Mouse (Mus musculus) monocyte, adult 2 months (primary cell): Measurements from ENCODE around the gene Gsx2.

Source experiments
- DNase-seq, 2 experiments: peaks; one replicate each; pipeline ENCODE4 v3.0.0; 2022; ENCODE audit warnings: low spot score in 2 of 2, low read depth in 1 of 2

The Gsx2 gene

DNA sequence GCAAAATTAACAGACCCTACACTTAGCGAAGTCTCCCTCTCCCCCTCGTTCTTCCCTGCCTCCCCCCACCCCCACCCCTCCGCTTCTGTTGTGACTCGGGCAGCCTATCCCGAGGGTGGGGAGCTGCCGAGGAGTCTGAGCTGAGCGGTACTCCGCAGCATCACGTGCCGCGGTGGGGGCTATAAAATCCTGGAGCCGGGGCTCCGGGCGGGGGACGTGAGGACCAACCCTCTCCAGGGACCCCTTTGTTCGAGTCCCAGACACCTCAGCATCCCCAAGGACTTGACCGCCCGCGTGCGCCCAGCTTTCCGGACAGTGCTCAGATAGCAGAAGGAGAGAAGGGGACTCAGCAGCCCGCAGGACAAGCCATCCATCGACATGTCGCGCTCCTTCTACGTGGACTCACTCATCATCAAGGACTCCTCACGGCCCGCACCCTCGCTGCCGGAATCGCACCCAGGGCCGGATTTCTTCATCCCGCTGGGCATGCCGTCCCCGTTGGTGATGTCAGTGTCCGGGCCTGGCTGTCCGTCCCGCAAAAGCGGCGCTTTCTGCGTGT, at the start of gene Gsx2:
TSS of gene Gsx2 (plus strand) at position 219 of the 559 bp plus-strand sequence.
- no peak for DNase-seq

DNA sequence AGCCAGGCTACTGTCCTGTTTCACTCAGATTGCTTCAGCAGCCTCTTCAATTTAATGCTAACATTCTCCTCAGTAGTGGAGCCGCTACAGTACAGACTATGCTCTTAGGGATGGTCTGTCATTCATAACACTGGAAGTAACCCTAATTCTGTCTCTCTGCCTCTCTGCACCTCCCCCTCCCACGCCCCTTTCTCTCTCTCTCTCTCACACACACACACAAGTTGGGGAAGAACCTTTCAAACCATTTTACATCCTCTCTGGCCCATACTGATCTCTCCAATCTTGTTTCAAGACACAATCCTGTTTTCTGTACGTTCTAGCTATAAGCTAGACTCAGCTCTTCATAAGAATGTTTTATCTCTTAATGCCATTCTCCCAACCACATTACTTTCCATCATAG, 39.9 kb upstream of the Gsx2 start:
- no peak for DNase-seq

DNA sequence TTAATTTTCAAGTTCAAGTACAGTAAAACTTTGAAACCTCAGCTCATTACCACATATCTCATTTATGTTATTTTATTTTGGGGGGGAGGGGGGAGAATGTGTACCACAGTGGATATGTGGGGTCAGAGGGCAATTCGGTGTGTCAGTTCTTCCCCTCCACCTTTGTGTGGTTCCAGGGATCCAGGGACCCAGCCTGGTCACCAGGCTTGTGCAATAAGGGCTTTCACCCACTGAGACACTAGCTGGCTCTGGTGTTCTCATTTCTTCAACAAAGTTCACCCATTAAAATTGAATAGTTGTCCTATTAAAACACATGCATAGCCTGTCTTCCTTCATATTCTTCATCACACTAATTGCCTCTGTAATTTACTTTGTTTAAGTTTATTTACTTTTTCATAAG, 36.1 kb upstream of the Gsx2 start:
- no peak for DNase-seq

DNA sequence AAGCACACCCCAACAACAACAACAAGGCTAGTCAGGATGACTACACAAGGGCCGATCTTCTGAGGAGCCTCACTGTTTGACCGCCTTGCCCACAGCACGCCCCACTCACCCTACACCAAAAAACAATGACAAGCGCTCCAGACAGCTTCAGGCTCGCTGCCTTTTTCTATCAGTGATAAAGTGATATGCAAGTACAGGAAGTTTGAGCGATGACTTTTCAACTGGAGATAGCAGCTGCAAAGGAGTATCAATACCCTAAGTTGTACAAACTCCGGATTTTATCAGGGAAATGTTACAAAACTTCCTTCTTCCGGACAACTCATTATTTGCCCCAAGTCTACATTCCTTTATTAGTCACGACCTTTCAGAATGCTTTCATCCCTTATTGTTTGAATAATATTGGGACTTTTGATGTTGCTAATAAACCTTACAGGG, 32.4 kb upstream of the Gsx2 start:
- DNase-seq: no peak

DNA sequence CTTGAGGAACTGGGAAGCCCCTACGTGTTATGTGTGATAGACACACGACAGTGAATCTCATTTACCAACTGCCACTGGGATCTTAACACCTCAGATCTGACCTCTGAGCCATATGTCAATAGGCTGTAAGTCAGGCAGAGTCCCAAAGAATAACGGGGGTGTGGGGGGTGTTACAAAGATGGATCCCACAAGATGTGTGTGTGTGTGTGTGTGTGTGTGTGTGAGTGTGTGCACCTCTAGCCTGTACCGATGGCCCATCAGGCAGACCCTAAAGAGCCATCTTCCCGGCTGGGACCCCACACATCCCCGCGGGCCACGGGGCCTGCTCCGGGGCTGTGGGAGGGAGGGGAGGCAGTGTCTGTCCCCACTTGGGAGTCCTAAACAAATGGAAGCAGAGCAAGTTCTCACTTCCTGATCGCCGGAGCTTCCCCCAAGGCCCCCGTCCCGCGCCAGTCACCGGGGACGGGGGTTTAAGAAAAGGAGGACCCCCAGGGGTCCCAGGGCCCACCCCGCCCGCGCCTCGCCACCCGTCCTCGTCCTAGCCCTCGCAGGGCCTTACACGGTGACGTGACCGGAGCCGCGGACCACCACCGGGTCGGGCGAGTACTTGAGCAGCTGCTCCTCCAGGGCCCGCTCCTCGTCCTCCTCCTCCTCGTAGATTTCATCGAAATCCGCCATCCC, 31.6 kb upstream of the Gsx2 start:
- DNase-seq: peak in 1 of 2 experiments; percentile 35

DNA sequence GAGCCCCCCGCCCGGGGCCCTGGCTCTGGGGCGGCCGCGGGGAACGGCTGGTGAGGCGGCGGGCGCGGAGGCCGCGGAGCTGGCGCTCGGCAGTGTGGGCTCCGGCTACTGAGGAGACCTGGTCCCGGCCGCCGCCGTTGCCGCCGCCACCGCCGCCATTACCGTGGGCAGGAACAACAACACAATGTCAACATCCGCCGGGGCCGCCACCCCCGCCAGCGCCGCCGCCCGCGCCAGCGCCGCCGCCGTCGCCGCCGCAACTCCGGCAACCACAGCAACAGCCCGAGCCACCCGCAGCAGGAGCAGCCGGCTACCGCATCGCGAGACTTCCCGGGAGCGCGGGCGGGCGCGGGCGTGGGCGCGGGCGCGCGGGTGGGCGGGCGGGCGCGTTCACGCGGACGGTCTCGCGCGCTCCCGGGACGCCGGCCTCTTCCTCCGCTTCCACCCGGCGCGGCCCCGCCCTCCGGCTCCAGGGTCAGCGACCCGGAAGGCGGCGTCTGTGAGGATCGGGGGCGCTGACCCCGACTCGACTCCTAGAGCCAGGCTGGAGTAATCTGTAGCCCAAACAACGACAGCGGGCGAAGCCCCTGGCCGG, 31.0 kb upstream of the Gsx2 start, which contains the start of gene Chic2:
TSS of gene Chic2 (minus strand) at position 465 of the 595 bp plus-strand sequence.
- DNase-seq: peak; percentile 22 to 69

DNA sequence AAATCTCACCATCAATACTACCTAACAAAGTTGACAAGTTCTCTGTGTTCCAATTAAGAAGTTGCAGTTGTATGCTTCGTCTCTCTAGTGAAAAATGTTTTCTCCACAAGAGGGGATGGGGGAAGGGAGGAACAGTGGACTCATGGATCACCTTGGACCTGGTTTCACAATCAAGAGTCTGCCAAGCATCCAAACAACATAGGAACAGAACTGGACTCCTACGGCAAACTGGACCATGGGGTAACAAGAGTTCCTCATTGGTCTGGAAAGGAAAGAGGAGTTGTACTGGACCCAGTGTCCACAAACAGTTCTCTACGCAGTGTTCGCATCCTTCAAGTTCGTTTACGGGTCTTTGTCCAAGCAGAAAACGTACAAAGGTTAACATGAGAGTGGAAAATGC, 30.0 kb upstream of the Gsx2 start:
- no peak for DNase-seq

DNA sequence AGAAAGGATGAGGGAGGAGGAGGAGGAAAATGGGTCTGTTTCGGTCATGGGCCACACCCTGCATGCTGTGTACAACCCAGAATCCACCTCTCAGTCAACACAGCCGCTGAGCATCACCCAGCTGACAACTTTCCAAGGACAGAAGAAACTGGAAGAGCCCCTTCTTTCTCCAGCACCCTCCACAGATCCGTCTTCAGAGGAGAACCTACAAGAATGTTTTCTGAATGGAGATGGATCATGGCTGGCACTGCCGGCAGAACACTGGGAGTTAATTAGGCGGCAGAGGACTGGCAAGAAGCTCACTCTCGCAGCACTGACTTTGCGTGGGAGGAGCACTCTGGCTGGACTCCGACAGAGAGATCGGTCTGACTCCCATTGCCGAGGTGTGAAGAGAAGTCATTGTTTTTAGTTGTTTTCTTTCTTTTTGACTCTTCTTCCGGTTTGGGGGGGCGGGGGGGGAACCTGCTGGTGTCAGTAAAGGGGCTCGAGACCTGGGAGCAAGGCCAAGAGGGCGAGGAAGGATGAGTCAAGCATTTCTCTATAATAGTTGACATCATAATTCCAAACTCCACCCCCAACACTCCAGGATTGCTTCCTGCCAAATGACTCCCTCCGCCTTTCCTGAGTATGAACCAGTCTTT, 28.6 kb upstream of the Gsx2 start:
- DNase-seq: no peak

DNA sequence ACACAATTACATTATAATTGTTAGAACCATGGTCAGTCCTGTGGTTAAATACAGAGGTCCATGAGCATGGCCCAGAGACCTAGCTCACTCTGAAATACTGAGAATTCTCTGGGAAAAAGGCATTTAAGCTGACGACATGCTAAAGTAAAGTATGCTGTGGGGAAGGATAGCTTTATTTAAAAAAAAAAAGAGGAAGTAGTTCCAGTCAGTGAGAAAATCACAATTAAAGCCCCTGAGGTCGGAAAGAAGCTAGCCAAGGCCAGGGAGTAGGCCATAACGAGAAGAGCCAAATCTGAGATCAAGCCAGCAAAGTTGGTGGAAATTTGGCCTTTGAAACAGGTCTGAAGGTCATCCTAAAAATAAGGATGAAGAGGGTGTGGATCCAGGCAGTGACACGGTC, 24.3 kb upstream of the Gsx2 start:
- no peak for DNase-seq

DNA sequence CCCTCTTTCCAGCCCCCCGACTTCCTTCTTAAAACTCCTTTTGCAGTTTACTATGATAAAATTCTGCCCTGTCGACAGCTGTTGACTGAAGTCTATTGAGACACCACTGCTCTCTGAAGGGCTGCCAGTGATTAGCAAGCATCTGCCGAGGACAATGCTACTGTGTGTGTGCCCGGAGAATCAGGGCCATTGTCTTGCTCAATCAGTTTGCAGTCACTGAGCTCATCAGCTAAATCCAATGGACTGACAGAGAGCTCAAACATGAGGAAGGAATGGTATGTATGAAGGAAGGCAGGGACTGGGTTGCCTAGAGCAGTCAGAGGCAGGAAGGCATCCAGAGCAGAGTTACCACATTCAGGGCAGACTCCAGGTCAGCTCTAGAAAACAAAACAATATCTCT, 12.2 kb upstream of the Gsx2 start:
- DNase-seq: no peak

DNA sequence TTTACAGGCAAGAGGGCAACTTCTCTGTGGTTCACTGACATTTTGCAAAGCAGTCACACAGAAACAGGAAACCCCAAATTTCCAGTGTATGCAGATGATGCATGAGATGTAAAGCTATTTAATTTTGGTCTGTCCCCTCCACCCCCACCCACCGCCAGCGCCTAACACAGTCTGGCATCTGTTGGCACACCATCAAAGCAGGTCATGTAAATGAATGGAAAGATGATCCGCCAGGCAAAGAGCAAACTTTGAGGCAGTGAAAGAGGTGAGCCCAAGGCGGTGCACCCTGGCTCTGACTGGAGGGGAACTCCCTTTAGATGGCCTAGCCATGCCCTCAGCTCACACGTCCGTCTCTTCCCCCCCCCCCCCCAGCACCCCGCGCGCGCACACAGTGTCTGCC, 8.7 kb upstream of the Gsx2 start:
- DNase-seq: no peak

DNA sequence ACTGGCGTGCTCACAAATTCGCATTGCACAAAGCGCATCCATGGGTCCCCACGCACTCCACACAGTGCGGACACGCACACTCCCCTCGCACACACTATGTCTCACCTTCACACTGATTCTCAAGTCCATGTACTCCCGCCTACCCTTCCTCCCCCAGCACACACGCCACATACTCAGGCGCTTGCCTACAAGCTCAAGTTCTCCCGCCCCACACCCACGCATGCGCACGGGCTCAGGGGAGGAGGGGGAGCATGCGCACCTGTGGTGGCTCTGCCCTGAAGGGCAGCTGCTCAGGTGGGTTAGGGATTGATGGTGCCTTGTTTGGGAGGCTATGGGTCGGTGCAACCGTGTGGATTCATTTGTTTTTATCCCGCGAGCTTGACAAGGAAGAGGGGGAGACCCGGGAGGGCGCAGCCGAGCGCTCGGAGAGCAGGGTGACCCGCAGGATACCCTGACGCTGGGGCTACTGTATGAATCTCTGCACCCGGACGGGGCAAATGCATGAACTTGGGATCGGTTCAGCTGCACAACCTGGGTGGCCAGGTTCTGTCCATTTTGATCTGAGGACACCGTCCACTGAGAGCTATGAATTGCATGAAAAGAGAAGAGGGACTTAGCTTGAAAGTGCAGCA, 8.2 kb upstream of the Gsx2 start:
- DNase-seq: no peak

DNA sequence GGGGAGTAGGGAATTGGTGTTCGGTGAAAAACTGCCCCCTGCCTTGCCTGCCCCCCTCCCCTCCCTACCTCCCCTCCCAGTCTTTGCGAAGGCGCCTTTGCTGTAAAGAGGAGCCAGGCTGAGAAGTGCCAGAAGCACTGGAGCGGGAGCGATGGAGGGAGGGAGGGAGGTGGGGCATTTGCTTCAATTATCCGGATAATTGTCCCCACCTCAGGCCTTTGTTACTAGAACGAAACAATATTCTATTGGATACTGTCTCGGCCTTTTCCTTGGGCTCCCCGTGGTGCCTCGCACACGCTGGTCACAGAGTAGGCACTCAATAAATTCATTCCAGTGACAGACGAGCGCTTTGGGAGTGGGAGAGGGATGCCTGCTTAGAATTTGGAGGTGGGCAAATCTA, 5.3 kb upstream of the Gsx2 start:
- DNase-seq: no peak

DNA sequence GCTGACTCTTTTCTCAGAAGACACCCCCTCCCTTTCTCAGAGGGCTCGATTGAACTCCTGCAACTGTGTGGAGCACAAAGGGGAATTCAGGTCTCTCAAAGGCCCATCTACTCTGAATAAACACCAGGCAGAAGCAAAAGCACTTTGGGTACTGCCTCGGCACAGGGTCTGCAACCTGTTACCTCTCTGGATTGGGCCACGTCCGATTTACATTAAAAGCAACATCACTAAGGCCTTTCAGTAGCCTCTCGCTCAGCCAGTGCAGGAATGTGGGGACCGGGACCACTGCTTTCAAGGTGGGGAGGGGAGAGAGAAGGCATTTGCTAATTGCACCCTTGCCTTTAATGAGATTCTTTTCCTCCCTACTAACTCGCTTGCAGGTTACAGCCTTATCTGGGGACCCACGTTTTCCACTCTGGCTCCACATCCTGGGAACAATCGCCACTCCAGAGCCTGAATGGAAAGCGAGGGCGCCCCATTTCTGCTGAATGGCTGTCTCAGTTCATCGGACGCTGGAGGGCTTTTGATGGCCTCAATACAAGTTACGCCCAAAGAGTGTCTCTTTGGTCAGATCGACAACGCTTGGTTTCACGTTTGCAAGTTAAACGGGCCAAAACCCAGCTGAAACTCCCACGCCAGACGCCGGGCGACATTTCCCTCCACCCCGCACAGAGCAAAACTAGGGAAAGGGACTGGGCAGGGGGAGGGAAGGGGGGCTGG, 4.6 kb upstream of the Gsx2 start:
- no peak for DNase-seq

DNA sequence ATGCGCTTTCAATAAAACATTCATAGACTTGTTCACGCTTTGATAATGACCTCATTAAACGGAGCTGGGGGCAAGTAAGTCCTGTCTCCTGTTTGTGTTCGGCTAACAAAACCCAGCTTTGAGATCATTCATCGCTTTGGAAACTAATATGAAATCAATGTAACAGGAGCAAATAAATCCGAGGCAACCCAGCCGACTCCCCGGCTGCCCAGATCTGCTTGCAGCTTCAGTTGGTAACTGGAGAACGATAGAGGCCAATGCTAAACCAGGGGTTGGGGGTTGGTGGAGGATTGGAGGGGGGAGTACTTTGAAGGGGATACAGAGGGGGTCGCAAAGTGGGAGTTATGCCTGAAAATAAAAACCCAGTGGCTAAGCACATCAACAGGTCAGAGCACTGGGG, 3.5 kb upstream of the Gsx2 start:
- DNase-seq: no peak

DNA sequence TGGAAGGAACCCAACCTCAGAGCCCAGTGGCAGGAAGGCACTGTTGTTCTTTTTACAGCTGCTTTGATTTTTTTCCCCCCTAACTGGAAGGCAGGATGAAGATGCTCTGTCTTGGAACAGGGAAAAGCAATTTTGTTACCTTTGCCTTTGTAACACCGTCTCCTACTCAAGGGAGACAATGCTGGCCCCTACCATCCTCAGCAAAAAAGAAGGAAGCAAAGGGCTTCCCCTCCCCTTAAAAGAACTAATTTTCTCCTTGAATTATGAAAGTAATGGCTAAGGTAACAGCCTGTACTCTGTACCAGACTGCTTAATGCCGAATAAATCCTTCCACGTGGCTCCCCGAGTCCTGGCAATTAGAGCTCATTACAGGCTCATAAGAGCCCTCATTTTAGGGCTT, 2.9 kb upstream of the Gsx2 start:
- DNase-seq: no peak

DNA sequence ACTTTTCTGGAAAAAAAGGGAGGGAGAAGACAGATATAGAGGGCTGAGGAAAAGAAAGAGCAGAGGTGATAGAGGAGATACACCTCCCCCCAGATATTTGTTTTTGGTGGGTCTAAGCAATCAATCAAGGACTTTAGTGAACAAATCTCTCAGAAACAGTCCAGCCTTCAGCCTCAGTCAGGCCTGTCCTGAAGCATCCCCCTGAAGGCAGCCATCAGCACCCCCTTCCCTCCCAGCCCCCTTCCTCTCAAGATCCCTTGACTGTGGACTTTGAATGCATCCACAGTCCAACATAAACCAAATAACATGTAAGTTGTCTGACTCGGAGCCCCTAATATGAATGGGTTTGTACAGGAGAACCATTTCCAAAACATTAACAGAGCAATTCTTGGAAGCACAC, 2.2 kb upstream of the Gsx2 start:
- DNase-seq: no peak

DNA sequence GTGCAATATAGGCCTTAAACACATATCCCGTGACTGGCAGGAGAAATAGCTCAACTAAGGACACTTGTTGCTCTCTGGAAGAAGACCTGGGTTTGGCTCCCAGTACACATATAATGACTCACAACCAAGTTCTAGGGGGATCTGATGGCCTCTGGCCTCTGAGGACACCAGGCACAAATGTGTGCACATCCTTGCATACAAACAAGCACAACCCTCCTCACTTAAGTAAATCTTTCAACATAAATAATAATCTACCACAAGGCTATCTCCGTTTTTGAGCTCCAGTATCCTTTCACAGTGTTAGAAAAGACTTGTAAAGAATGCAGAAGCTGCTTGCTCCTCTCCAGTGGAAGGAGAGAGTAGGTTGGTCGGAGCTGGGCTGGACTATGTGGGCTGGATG, 1.7 kb upstream of the Gsx2 start:
- DNase-seq: no peak

DNA sequence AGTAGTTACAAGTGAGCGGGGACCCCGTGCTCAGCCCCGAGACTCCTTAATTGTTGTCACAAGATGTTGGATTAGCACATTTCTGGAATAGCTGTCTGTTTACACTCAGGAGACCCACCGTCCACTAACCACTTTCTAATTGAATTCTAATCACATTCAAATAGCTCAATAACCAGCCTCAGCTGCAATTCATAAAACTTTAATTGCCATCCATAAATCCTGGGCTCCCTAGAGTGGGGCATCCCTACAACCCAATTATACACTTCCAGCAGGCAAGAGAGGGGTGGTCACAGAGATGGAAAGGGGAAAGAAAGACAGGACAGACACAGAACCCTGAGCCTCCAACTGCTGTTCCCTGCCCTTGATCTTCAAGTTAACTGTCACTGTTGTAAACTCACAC, 1.3 kb upstream of the Gsx2 start:
- DNase-seq: no peak

DNA sequence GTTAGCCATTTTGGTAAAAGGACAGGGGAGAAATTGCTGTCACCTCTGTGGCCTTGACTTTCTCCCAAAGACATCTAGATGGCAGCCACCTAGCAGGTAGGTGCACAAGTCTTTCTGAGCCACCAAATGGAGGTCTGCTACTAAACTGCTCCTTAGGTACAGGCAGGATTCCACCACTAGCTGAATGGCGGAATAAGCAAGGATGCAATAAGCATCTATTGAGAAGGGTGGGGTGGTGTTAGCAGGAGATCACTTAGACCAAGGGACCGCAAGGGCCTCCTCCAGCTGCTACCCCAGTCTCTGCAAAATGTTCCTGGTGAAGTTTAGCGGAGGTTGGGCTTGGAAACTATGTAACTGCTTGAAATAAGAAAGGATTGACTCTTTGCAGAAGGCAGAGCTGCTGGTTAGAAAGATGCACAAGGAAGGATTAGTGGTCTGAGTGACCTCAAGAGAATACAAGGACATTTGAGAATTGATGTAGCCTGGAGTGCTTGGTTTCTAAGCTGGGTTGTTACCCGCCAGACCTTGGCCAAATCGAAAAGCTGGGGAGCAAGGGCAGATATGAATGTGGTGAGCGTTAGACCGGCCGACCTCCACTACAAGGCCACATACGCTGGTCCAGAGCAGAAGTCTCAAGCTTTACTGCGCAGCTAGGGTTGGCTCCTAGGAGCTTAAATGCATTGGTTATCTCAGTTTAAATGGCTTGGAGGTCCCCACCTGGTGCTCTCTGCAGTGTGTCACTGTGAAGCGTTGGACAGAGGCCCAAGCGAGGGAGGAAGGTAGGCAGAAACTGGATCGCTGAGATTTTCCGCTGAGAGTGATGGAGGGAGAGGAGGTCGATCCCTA, 641 bp upstream of the Gsx2 start:
- no peak for DNase-seq
